Mouse (Mus musculus) ES-E14 (cell line): Measurements from ENCODE around the gene Wnk2.

Source experiments
- CHD2 ChIP-seq: IDR thresholded peaks from 2 replicates; pipeline ENCODE4 v1.6.1; 2014; ENCODE audit warnings: mild to moderate bottlenecking, low read depth, low read length, inconsistent platforms
- ZNF384 ChIP-seq: IDR thresholded peaks from 2 replicates; pipeline ENCODE4 v1.6.1; 2012; ENCODE audit warnings: low read depth, low read length, inconsistent platforms

DNA sequence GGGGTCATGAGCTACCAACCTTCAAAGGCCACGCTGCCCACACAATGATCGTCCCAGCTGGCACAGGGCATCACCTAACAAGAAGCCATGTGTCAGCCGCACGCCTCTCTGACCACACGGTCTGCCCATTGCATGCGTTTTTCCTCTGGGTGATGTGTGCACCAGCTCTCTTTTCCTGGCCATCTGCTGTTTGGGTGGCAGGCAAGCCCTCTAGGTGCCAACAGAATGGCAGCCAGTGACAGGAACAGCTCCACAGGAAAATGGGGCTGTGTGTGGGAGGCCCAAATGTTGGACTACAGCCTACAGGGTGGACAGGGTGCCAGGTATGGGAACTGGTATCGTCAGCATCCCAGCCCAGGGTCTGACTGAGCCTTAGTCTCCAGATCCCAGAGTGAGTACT is 24.5 kb upstream of the Wnk2 start:
- TF ChIP-seq ZNF384 (no peak), CHD2 (no peak)
